Mouse (Mus musculus): ENCODE results near the gene Nlrc5.

- no peak for TF ChIP-seq CTCF (IDR thresholded peaks at IDR 0.05; ENCODE audit: borderline replicate concordance, insufficient read depth, low read depth, low read length)
- no peak for TF ChIP-seq POLR2A (IDR thresholded peaks at IDR 0.05; ENCODE audit: borderline replicate concordance, insufficient read depth, low read length)
Measured at GRCm38 (mm10) chr8:94568098-94568497, 133.9 kb downstream of the Nlrc5 start.

Data from cerebellum, adult 2 months (tissue).